Mouse (Mus musculus) heart, adult 2 months (tissue): ENCODE results near the gene Ehhadh. TPM values are rescaled to one million over a fixed set of nuclear protein-coding genes. Genes with fewer than 3 reads are reported as not detected.

Experiments used
- DNase-seq, 2 experiments: peaks; one replicate each; pipeline ENCODE4 v3.0.0; 2021
- H3K27ac ChIP-seq: fragments of 200-600 bp; 2 replicates; pipeline ENCODE4 v1.8.1; 2022
- H3K27me3 ChIP-seq: fragments of 200-500 bp; 2 replicates; pipeline ENCODE4 v1.6.1; 2012; ENCODE audit warnings: mild to moderate bottlenecking, low read length, inconsistent platforms, mixed read lengths; ENCODE audit not compliant: control insufficient read depth, insufficient read depth
- H3K36me3 ChIP-seq: fragments of 200-500 bp; 2 replicates; pipeline ENCODE4 v1.6.1; 2012; ENCODE audit warnings: low read length, inconsistent platforms; ENCODE audit not compliant: control insufficient read depth, insufficient read depth
- H3K4me1 ChIP-seq: fragments of 200-500 bp; 2 replicates; pipeline ENCODE4 v1.6.1; 2011; ENCODE audit warnings: low read length; ENCODE audit not compliant: control insufficient read depth, insufficient read depth
- H3K4me3 ChIP-seq: fragments of 200-600 bp; 2 replicates; pipeline ENCODE4 v1.8.1; 2022
- H3K79me2 ChIP-seq: fragments of 200-500 bp; replicated peaks from 2 replicates; pipeline ENCODE4 v1.6.1; 2012; ENCODE audit warnings: mild to moderate bottlenecking, inconsistent platforms, low read length, moderate library complexity, mixed read lengths; ENCODE audit not compliant: control insufficient read depth, insufficient read depth
- H3K9ac ChIP-seq: fragments of 200-500 bp; 2 replicates; pipeline ENCODE4 v1.6.1; 2012; ENCODE audit warnings: low read depth, mild to moderate bottlenecking, control low read depth, inconsistent platforms, low read length, mixed read lengths
- CTCF ChIP-seq: fragments of 200-600 bp; IDR thresholded peaks from 2 replicates; pipeline ENCODE4 v1.8.1; 2022; ENCODE audit warnings: antibody characterized with exemption, mild to moderate bottlenecking, moderate library complexity
- EP300 ChIP-seq: fragments of 200-500 bp; IDR thresholded peaks from 2 replicates; pipeline ENCODE4 v1.6.1; 2011; ENCODE audit warnings: low read depth, low read length, control low read depth; ENCODE audit not compliant: insufficient read depth
- POLR2A ChIP-seq: fragments of 200-500 bp; IDR thresholded peaks from 2 replicates; pipeline ENCODE4 v1.6.1; 2011; ENCODE audit warnings: mild to moderate bottlenecking, low read depth, low read length, control low read depth; ENCODE audit not compliant: insufficient read depth
- WGBS: fragments of 180-500 bp; shearing (Covaris S2); methylation state at CpG from one replicate; pipeline ENCODE4 v1.1.7; 2018; 5-methylcytosine and 5-hydroxymethylcytosine counted together
- intact Hi-C: fragments of 180-260 bp; cut with DNase I; formaldehyde crosslinking; loops from one replicate; pipeline ENCODE4 v1.15.1; 2025
- polyA plus RNA-seq: library from polyadenylated mRNA; depleted of rRNA; stranded (reverse); fragments of >200 nt; gene quantifications from 2 replicates; pipeline ENCODE4 v1.2.3, GENCODE M21; 2012
- total RNA-seq, 2 experiments: library from RNA; stranded (reverse); gene quantifications; 2 replicates each; pipeline ENCODE4 v1.2.3; 2021

Gene Ehhadh
- total and polyA plus RNA-seq, 3 experiments = 6.6 to 16.9 (median 13.6) TPM

- no peaks in the 10 kb centered on the region for H3K36me3 ChIP-seq
- intact Hi-C loops = no loop called here
- H3K27ac ChIP-seq = no peak overlapping the region
- DNase-seq = no peak
- TF ChIP-seq POLR2A (no peak), CTCF (no peak), EP300 (no peak)
- H3K27me3 ChIP-seq = no peaks in the 10 kb centered on the region
- no peaks in the 10 kb centered on the region for H3K79me2 ChIP-seq
- H3K4me3 ChIP-seq = no peak overlapping the region
- H3K9ac ChIP-seq = no peak overlapping the region
- 13% methylated on average over 3 of the region's 3 CpGs for WGBS
- H3K4me1 ChIP-seq = peaks cover 3% of the 10 kb centered on the region
Observed at GRCm38 (mm10) chr16:21791779-21792178, 4.2 kb upstream of the Ehhadh start.

GRCm38 (mm10) chr16:21790469-21790868 lies 2.9 kb upstream of the Ehhadh start:
- no peak overlapping the region for H3K4me3 ChIP-seq
- no peaks in the 10 kb centered on the region for H3K27me3 ChIP-seq
- no peaks in the 10 kb centered on the region for H3K36me3 ChIP-seq
- H3K9ac ChIP-seq = no peak overlapping the region
- no peak for DNase-seq
- H3K79me2 ChIP-seq = no peaks in the 10 kb centered on the region
- H3K4me1 ChIP-seq = peaks cover 3% of the 10 kb centered on the region
- TF ChIP-seq POLR2A (no peak), EP300 (no peak), CTCF (peak; percentile 16; the same call in 1 of the 2 replicates)
- WGBS = 0% methylated on average over 1 of the region's 1 CpGs
- no peak overlapping the region for H3K27ac ChIP-seq
- intact Hi-C loops = no loop called here

- TF ChIP-seq CTCF (no peak), EP300 (no peak), POLR2A (no peak)
- no peak overlapping the region for H3K9ac ChIP-seq
- H3K27ac ChIP-seq = no peak overlapping the region
- WGBS = 72% methylated on average over 2 of the region's 2 CpGs
- intact Hi-C loops = loop anchor here (5.0 kb wide), 1 partner anchor 478 kb away; the partner anchor contains the start of gene Tra2b
- H3K79me2 ChIP-seq = no peaks in the 10 kb centered on the region
- no peak for DNase-seq
- no peak overlapping the region for H3K4me3 ChIP-seq
- H3K27me3 ChIP-seq = no peaks in the 10 kb centered on the region
- no peaks in the 10 kb centered on the region; the same call in 1 of the 2 replicates for H3K36me3 ChIP-seq
- H3K4me1 ChIP-seq = peaks cover 2% of the 10 kb centered on the region
Observed at GRCm38 (mm10) chr16:21789180-21789579, 1.6 kb upstream of the Ehhadh start.

DNA sequence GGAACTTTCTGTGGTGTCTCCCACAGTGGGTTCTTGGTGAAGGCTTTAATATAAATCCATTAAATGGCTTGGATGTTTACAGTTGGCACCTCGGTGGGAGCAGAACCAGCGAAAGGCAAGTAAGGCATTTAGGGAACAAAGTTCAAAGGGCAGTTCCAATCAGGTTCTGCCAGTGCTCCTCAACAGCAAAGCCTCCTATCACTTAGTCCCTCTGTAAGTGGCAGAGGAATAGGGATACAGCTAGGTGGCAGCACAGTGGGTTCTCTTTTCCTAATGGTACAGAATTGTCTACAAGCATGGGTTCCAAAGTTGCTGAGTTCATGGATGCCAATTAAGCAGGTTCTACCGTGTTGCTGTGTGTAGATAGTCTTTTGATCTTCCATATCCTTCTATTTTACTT lies 974 bp upstream of the Ehhadh start:
- H3K27ac ChIP-seq = no peak overlapping the region
- peaks cover 2% of the 10 kb centered on the region for H3K4me1 ChIP-seq
- intact Hi-C loops = loop anchor here (5.0 kb wide), 1 partner anchor 479 kb away; the partner anchor contains the start of gene Tra2b
- no peaks in the 10 kb centered on the region; the same call in 1 of the 2 replicates for H3K36me3 ChIP-seq
- no peak overlapping the region for H3K4me3 ChIP-seq
- no peaks in the 10 kb centered on the region for H3K27me3 ChIP-seq
- H3K9ac ChIP-seq = no peak overlapping the region
- no peak for DNase-seq
- H3K79me2 ChIP-seq = no peaks in the 10 kb centered on the region
- WGBS = 66% methylated on average over 3 of the region's 3 CpGs
- no peak for TF ChIP-seq POLR2A
- TF ChIP-seq EP300 = no peak
- TF ChIP-seq CTCF = peak; percentile 52

DNA sequence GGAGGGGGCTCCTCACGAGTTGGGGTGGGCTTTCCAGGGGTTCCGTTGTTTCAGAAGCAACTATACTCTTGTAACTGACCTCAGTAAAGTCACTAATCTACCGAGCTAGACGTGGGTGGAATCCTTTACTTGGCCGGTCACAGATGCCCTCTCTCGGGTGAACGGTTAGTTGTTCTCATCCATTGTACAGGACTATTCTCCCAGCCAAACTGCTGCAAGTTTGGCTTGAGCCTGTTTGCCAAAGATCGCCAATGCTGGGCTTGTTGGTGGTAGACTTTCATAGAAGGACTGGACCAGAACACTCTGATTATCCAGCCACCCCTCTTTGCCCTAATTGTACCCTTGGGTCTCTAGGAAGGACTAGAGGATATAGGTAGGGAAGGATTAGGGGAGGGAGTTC lies 1.3 kb downstream of the Ehhadh start:
- H3K9ac ChIP-seq = no peak overlapping the region
- TF ChIP-seq CTCF (no peak), POLR2A (no peak), EP300 (no peak)
- intact Hi-C loops = loop anchor here (5.0 kb wide), 1 partner anchor 481 kb away; the partner anchor contains the start of gene Tra2b
- no peaks in the 10 kb centered on the region for H3K79me2 ChIP-seq
- H3K36me3 ChIP-seq = no peaks in the 10 kb centered on the region; the same call in 1 of the 2 replicates
- DNase-seq = no peak
- no peaks in the 10 kb centered on the region for H3K27me3 ChIP-seq
- 92% methylated on average over 8 of the region's 8 CpGs for WGBS
- H3K27ac ChIP-seq = no peak overlapping the region
- H3K4me1 ChIP-seq = peaks cover 2% of the 10 kb centered on the region
- no peak overlapping the region for H3K4me3 ChIP-seq

DNA sequence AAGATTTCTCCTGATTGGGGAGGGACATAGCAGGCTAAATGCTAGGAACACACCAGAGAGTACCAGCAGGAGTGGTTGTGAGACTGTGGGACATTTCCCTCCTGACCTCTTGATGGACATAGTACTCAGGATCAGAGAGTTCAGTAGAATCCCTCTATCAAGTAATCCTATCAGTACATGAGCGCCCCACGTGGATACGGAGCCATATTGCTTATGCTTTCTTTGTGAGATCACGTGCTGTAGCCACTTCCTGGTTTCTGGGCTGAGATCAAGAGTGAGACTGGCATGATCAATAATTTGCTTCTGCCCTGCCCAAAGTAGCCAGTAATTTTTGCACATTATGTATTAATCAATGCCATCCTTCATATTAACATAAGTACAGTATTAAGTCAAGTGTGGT lies 2.6 kb downstream of the Ehhadh start:
- H3K36me3 ChIP-seq = no peaks in the 10 kb centered on the region; the same call in 1 of the 2 replicates
- H3K27ac ChIP-seq = no peak overlapping the region
- no peak for DNase-seq
- H3K9ac ChIP-seq = no peak overlapping the region
- TF ChIP-seq POLR2A = no peak
- no peak for TF ChIP-seq CTCF
- no peak for TF ChIP-seq EP300
- H3K27me3 ChIP-seq = no peaks in the 10 kb centered on the region
- H3K4me1 ChIP-seq = peaks cover 2% of the 10 kb centered on the region
- WGBS = 79% methylated on average over 4 of the region's 4 CpGs
- intact Hi-C loops = loop anchor here (5.0 kb wide), 1 partner anchor 482 kb away; the partner anchor contains the start of gene Tra2b
- H3K79me2 ChIP-seq = no peaks in the 10 kb centered on the region
- H3K4me3 ChIP-seq = no peak overlapping the region
